Mouse (Mus musculus): Measurements from ENCODE around the gene Tfip11.

- TF ChIP-seq POLR2A (IDR thresholded peaks at IDR 0.05; ENCODE audit: borderline replicate concordance, low read depth, low read length): no peak
- no peak for TF ChIP-seq CTCF (IDR thresholded peaks at IDR 0.05; ENCODE audit: low read depth, low read length)
Measured at GRCm38 (mm10) chr5:112293800-112294199, 32.4 kb upstream of the Tfip11 start.
